Mouse (Mus musculus) liver, embryonic 11.5 days (tissue): ENCODE measurements around the gene Borcs5. TPM values are rescaled to one million over a fixed set of nuclear protein-coding genes. Genes with fewer than 3 reads are reported as not detected.

ENCODE experiments used
- ATAC-seq: fragments of 200-750 bp; cut with Nextera tagmentation; replicated peaks from 2 replicates; pipeline ENCODE4 v1.8.0; 2017; ENCODE audit warnings: moderate number of reproducible peaks, mild to moderate bottlenecking, moderate TSS enrichment, moderate library complexity; ENCODE audit not compliant: low FRiP score
- DNase-seq: peaks from one replicate; pipeline ENCODE4 v3.0.0-alpha.2; 2017; ENCODE audit warnings: low spot score
- H3K27ac ChIP-seq: fragments of 300-500 bp; sonication (generic); 2 replicates; pipeline ENCODE4 v1.5.1; 2014; ENCODE audit warnings: mild to moderate bottlenecking, low read depth, low read length, control low read depth
- H3K27me3 ChIP-seq: fragments of 300-500 bp; sonication (generic); replicated peaks from 2 replicates; pipeline ENCODE4 v1.6.1; 2014; ENCODE audit warnings: low read length, mixed read lengths; ENCODE audit not compliant: control insufficient read depth, insufficient read depth
- H3K36me3 ChIP-seq: fragments of 300-500 bp; sonication (generic); 2 replicates; pipeline ENCODE4 v1.6.1; 2014; ENCODE audit warnings: mild to moderate bottlenecking, low read length, moderate library complexity, mixed read lengths; ENCODE audit not compliant: control insufficient read depth, insufficient read depth
- H3K4me1 ChIP-seq: fragments of 300-500 bp; sonication (generic); replicated peaks from 2 replicates; pipeline ENCODE4 v1.6.1; 2014; ENCODE audit warnings: low read length, mixed read lengths; ENCODE audit not compliant: control insufficient read depth, insufficient read depth
- H3K4me2 ChIP-seq: fragments of 300-500 bp; sonication (generic); 2 replicates; pipeline ENCODE4 v1.6.1; 2014; ENCODE audit warnings: mild to moderate bottlenecking, control low read depth, moderate library complexity
- H3K4me3 ChIP-seq: fragments of 300-500 bp; sonication (generic); 2 replicates; pipeline ENCODE4 v1.5.1; 2014; ENCODE audit warnings: low read depth, low read length, control low read depth
- H3K9ac ChIP-seq: fragments of 300-500 bp; sonication (generic); 2 replicates; pipeline ENCODE4 v1.6.1; 2014; ENCODE audit warnings: low read depth, low read length, control low read depth
- H3K9me3 ChIP-seq: fragments of 300-500 bp; sonication (generic); 2 replicates; pipeline ENCODE4 v1.6.1; 2016; ENCODE audit warnings: low read length, inconsistent platforms, mixed read lengths; ENCODE audit not compliant: control insufficient read depth
- WGBS: fragments of 180-500 bp; shearing (Covaris S2); extraction: QIAGEN DNeasy Blood & Tissue Kit; methylation state at CpG from one replicate; pipeline ENCODE4 v1.1.7; 2014; 5-methylcytosine and 5-hydroxymethylcytosine counted together
- polyA plus RNA-seq: library from polyadenylated mRNA; unstranded; fragments of >200 nt; fragmentation: Nextera tagmentation; extraction: Ambion mirVana; gene quantifications from 2 replicates; pipeline ENCODE4 v1.2.1, GENCODE M21; 2014

Borcs5 gene
- polyA plus RNA-seq, 1 experiment from 2014 or later, result 19.0 TPM

GRCm38 (mm10) chr6:134605196-134605595, 34.1 kb upstream of the Borcs5 start:
- DNase-seq (no peak), ATAC-seq (no peak)
- Histone ChIP-seq H3K4me1 (no peaks in the 10 kb centered on the region), H3K4me3 (no peak overlapping the region), H3K27ac (no peak overlapping the region), H3K4me2 (no peak overlapping the region), H3K36me3 (no peaks in the 10 kb centered on the region), H3K27me3 (no peaks in the 10 kb centered on the region), H3K9ac (no peak overlapping the region), H3K9me3 (no peaks in the 10 kb centered on the region)
- WGBS, result 84% methylated on average over 3 of the region's 3 CpGs

- WGBS, result 50% methylated on average over 6 of the region's 6 CpGs
- H3K9me3 ChIP-seq, result no peaks in the 10 kb centered on the region
- DNase-seq (no peak), ATAC-seq (no peak)
- no peaks in the 10 kb centered on the region for H3K36me3 ChIP-seq
- no peaks in the 10 kb centered on the region for H3K4me1 ChIP-seq
- H3K27ac ChIP-seq, result no peak overlapping the region
- no peak overlapping the region for H3K9ac ChIP-seq
- no peak overlapping the region for H3K4me3 ChIP-seq
- no peak overlapping the region for H3K4me2 ChIP-seq
- H3K27me3 ChIP-seq, result no peaks in the 10 kb centered on the region
Observed at GRCm38 (mm10) chr6:134606540-134606939, 32.8 kb upstream of the Borcs5 start.

- ATAC-seq (0 out of 2 replicates have a peak, but pooled peaks have one; percentile 50), DNase-seq (no peak)
- Histone ChIP-seq H3K9me3 (no peaks in the 10 kb centered on the region), H3K4me1 (no peaks in the 10 kb centered on the region), H3K27ac (no peak overlapping the region), H3K9ac (no peak overlapping the region), H3K4me3 (no peak overlapping the region), H3K36me3 (no peaks in the 10 kb centered on the region), H3K27me3 (no peaks in the 10 kb centered on the region), H3K4me2 (no peak overlapping the region)
- WGBS, result 58% methylated on average over 9 of the region's 9 CpGs
Observed at GRCm38 (mm10) chr6:134606949-134607746, 32.2 kb upstream of the Borcs5 start.

- DNase-seq (no peak), ATAC-seq (no peak)
- H3K36me3 ChIP-seq, result no peaks in the 10 kb centered on the region
- no peak overlapping the region for H3K4me3 ChIP-seq
- no peak overlapping the region for H3K27ac ChIP-seq
- H3K27me3 ChIP-seq, result no peaks in the 10 kb centered on the region
- WGBS, result 76% methylated on average over 9 of the region's 9 CpGs
- peaks cover 2% of the 10 kb centered on the region; the same call in 1 of the 2 replicates for H3K4me1 ChIP-seq
- H3K9ac ChIP-seq, result no peak overlapping the region
- no peaks in the 10 kb centered on the region for H3K9me3 ChIP-seq
- no peak overlapping the region for H3K4me2 ChIP-seq
Observed at GRCm38 (mm10) chr6:134610380-134610779, 28.9 kb upstream of the Borcs5 start.

- Histone ChIP-seq H3K27ac (no peak overlapping the region), H3K27me3 (no peaks in the 10 kb centered on the region), H3K9me3 (no peaks in the 10 kb centered on the region), H3K9ac (no peak overlapping the region), H3K36me3 (no peaks in the 10 kb centered on the region), H3K4me3 (no peak overlapping the region), H3K4me2 (no peak overlapping the region), H3K4me1 (peaks cover 2% of the 10 kb centered on the region; the same call in 1 of the 2 replicates)
- DNase-seq (no peak), ATAC-seq (no peak)
- 64% methylated on average over 13 of the region's 13 CpGs for WGBS
Observed at GRCm38 (mm10) chr6:134611896-134612295, 27.4 kb upstream of the Borcs5 start.

- Histone ChIP-seq H3K4me3 (no peak overlapping the region), H3K9ac (no peak overlapping the region), H3K4me1 (peaks cover 2% of the 10 kb centered on the region; the same call in 1 of the 2 replicates), H3K27me3 (no peaks in the 10 kb centered on the region), H3K9me3 (no peaks in the 10 kb centered on the region), H3K36me3 (no peaks in the 10 kb centered on the region), H3K27ac (no peak overlapping the region), H3K4me2 (peak overlapping the region; percentile 60; the same call in 1 of the 2 replicates)
- ATAC-seq, result peak; percentile 35
- WGBS, result 69% methylated on average over 4 of the region's 4 CpGs
- DNase-seq, result no peak
Observed at GRCm38 (mm10) chr6:134614322-134614721, 25.0 kb upstream of the Borcs5 start.

- Histone ChIP-seq H3K4me3 (peak overlapping the region; percentile 18), H3K9me3 (no peaks in the 10 kb centered on the region), H3K9ac (no peak overlapping the region), H3K4me1 (peaks cover 2% of the 10 kb centered on the region; the same call in 1 of the 2 replicates), H3K27ac (no peak overlapping the region), H3K36me3 (no peaks in the 10 kb centered on the region), H3K27me3 (no peaks in the 10 kb centered on the region), H3K4me2 (peak overlapping the region; percentile 60)
- ATAC-seq, result peak; percentile 71
- peak; percentile 71 for DNase-seq
- 15% methylated on average over 16 of the region's 16 CpGs for WGBS
Observed at GRCm38 (mm10) chr6:134614723-134615648, 24.3 kb upstream of the Borcs5 start.

- H3K36me3 ChIP-seq, result no peaks in the 10 kb centered on the region
- no peak overlapping the region for H3K4me2 ChIP-seq
- peaks cover 2% of the 10 kb centered on the region; the same call in 1 of the 2 replicates for H3K4me1 ChIP-seq
- no peak overlapping the region for H3K4me3 ChIP-seq
- 45% methylated on average over 3 of the region's 3 CpGs for WGBS
- no peaks in the 10 kb centered on the region for H3K9me3 ChIP-seq
- no peak overlapping the region for H3K27ac ChIP-seq
- H3K9ac ChIP-seq, result no peak overlapping the region
- no peaks in the 10 kb centered on the region for H3K27me3 ChIP-seq
- no peak for ATAC-seq
- no peak for DNase-seq
Observed at GRCm38 (mm10) chr6:134617589-134617988, 21.7 kb upstream of the Borcs5 start.
